Mouse (Mus musculus) olfactory bulb, adult 2 months (tissue): ENCODE data around the gene Gm10638. TPM values are rescaled to one million over a fixed set of nuclear protein-coding genes. Genes with fewer than 3 reads are reported as not detected.
A peak's percentile ranks its signal among the peaks of the same experiment; 100 is the strongest.

Experiments
- H3K27ac ChIP-seq: fragments of 200-500 bp; 2 replicates; pipeline ENCODE4 v1.5.1; 2012; ENCODE audit warnings: low read depth, low read length; ENCODE audit not compliant: insufficient read depth
- H3K4me1 ChIP-seq: fragments of 200-500 bp; 2 replicates; pipeline ENCODE4 v1.6.1; 2012; ENCODE audit warnings: low read length; ENCODE audit not compliant: control insufficient read depth, insufficient read depth
- H3K4me3 ChIP-seq: fragments of 200-500 bp; 2 replicates; pipeline ENCODE4 v1.5.1; 2012; ENCODE audit warnings: mild to moderate bottlenecking, low read depth, low read length, moderate library complexity; ENCODE audit not compliant: insufficient read depth
- CTCF ChIP-seq: fragments of 200-500 bp; IDR thresholded peaks from 2 replicates; pipeline ENCODE4 v1.5.1; 2012; ENCODE audit warnings: low read depth, mild to moderate bottlenecking, low read length, moderate library complexity; ENCODE audit not compliant: insufficient read depth
- POLR2A ChIP-seq: fragments of 200-500 bp; IDR thresholded peaks from 2 replicates; pipeline ENCODE4 v1.6.1; 2012; ENCODE audit warnings: mild to moderate bottlenecking, low read depth, low read length, moderate library complexity; ENCODE audit not compliant: insufficient read depth
- WGBS: fragments of 180-500 bp; shearing (Covaris S2); methylation state at CpG from one replicate; pipeline ENCODE4 v1.1.7; 2018; 5-methylcytosine and 5-hydroxymethylcytosine counted together
- polyA plus RNA-seq: library from polyadenylated mRNA; stranded (reverse); fragments of >200 nt; gene quantifications from 2 replicates; pipeline ENCODE4 v1.2.4, GENCODE M21; 2012; ENCODE audit warnings: low replicate concordance; ENCODE audit not compliant: missing spikeins, insufficient read depth, insufficient read length

The Gm10638 gene
- not detected in 2 replicates for polyA plus RNA-seq

DNA sequence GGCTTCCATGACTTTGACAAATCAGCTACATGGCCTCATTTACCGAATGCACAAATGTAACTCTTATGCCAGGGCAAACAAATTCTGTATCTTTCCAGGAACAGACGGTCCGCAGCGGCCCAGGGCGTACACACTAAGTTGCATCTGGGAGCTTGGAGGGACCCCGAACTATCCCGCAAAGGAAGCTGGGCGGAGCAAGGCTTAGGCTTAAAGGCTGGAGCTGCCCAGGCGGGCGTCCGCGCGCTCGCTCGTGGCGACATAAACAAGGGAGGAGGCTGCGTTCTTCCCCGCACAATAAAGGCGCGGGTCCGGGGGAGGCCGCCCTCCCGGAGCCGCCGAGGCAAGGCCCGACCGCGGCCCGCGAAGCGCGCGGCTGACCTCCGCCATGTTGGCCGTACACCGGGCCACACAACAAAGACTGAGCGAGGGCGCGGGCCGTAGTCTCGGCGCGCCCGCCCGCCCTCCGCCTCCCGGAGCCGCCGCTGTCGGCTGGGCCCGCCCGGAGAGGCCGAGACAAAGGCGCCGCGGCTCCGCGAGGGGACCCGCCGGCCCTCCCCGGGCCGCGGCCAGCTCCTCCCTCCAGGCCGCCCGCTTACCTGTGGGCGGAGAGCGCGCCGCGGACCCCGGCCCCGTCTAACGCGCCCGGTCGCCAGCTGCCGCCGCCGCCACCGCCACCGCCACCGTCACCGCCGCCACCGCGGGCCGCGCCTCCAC is at the start of gene Gm10638, which contains the start of gene Siah1a:
Gm10638 (plus strand) TSS at position 479 of the 714 bp plus-strand sequence.
Siah1a (minus strand) TSS at position 714 of the 714 bp plus-strand sequence.
- peaks cover 6% of the 10 kb centered on the region for H3K4me1 ChIP-seq
- WGBS, result under 1% methylated on average over 75 of the region's 88 CpGs
- peak within 1 kb of the TSS; percentile 89 for H3K27ac ChIP-seq
- TF ChIP-seq POLR2A (no peak; the same call in 1 of the 2 replicates), CTCF (no peak)
- peak within 1 kb of the TSS; percentile 95 for H3K4me3 ChIP-seq

DNA sequence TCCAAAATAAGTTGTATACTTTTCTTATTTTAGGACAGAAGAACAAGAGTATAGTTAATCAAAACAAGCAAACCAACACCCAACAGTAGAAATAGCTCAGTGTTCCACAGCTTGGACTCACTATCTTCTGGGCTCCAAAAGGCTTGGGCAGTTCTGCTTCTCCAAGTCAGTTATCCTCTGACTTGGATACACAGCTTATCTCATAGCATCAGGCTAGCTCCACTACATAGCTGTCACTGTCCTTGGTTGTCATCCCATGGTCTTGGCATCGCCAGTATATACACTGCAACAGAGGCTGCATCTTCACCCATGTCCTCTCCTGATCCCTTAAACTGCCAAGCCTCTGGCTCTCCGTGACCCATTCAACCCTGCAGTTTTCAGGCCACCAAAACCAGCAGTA is 49.8 kb upstream of the Gm10638 start:
- 95% methylated on average over 2 of the region's 2 CpGs for WGBS
- no peak overlapping the region for H3K4me3 ChIP-seq
- H3K4me1 ChIP-seq, result 0 out of 2 replicates have a peak, but pooled peaks cover 4% of the 10 kb centered on the region
- no peak for TF ChIP-seq CTCF
- TF ChIP-seq POLR2A, result no peak
- no peak overlapping the region for H3K27ac ChIP-seq

DNA sequence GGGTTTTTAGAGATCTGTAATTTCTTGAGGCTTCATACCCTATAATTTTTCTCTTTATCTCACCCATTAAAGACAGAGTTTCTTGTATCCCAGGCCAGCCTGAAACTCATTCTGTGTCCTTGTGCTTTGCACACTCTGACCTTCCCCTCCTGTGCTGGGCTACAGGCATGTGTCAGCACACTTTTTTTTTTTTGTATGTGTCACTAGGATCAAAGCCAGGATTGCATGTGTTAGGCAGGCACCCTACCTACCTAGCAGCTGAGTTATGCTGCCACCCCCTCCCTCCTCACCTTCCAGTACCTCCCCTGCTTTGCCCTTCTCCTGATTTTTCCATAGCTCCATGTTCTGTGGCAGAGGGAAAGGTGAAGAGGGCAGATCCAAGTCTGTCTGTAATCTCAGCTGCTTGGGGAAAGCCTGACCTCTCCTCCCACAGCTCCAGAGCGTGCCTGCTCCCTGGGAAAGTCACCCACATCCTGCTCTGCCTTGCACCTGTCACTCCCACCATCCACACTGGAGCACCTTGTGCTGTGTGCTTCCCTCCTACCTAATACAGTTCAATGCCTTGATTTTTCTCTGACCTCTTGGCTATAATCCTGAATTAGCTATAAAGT is 46.6 kb upstream of the Gm10638 start:
- 82% methylated on average over 1 of the region's 1 CpGs for WGBS
- no peak overlapping the region for H3K27ac ChIP-seq
- 0 out of 2 replicates have a peak, but pooled peaks cover 4% of the 10 kb centered on the region for H3K4me1 ChIP-seq
- TF ChIP-seq POLR2A (no peak), CTCF (no peak)
- H3K4me3 ChIP-seq, result no peak overlapping the region

DNA sequence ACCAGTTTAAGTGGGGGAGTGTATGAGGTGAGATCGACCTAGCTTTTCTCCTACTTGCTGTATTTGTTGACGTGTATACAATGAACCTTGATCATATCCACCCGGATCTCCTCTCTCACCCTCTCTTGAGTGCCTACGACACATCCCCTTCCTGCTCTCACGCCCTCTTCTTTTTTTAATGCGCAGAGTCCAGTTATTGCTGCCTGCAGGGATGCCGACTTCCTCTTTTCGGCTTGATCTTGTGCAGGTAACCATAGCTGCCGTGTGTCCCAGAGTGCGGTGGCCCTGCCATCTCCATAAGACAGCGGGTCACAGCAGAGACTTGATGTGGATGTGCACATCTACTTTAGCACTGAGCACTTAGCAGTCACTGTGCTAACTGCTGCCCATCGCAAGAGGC is 46.0 kb upstream of the Gm10638 start:
- Histone ChIP-seq H3K27ac (no peak overlapping the region), H3K4me3 (no peak overlapping the region), H3K4me1 (0 out of 2 replicates have a peak, but pooled peaks cover 4% of the 10 kb centered on the region)
- WGBS, result 95% methylated on average over 12 of the region's 12 CpGs
- TF ChIP-seq CTCF (no peak), POLR2A (no peak)

DNA sequence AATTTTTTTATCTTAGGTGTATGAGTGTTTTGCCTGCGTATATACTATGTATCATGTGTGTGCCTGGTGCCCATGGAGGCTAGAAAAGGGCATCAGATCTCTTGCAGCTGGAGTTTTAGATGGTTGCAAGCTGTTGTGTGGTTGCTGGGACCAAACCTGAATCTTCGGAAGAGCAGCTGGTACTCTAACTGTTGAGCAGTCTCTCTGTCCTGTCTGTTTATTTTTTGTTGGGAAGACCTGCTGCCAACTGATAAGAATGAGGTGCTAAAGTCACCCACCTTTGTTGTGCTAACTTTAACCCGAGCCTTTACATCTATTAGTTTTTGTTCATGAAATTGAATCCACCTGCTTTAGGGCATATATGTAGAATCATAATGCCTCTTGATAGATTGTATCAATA is 43.0 kb upstream of the Gm10638 start:
- 0 out of 2 replicates have a peak, but pooled peaks cover 4% of the 10 kb centered on the region for H3K4me1 ChIP-seq
- TF ChIP-seq POLR2A (no peak), CTCF (no peak)
- no peak overlapping the region for H3K4me3 ChIP-seq
- H3K27ac ChIP-seq, result no peak overlapping the region
- 92% methylated on average over 3 of the region's 3 CpGs for WGBS

- Histone ChIP-seq H3K4me1 (no peaks in the 10 kb centered on the region), H3K4me3 (no peak overlapping the region), H3K27ac (no peak overlapping the region)
- 82% methylated on average over 3 of the region's 3 CpGs for WGBS
- TF ChIP-seq CTCF (no peak), POLR2A (no peak)
Measured at GRCm38 (mm10) chr8:86705317-86705716, 40.2 kb upstream of the Gm10638 start.

DNA sequence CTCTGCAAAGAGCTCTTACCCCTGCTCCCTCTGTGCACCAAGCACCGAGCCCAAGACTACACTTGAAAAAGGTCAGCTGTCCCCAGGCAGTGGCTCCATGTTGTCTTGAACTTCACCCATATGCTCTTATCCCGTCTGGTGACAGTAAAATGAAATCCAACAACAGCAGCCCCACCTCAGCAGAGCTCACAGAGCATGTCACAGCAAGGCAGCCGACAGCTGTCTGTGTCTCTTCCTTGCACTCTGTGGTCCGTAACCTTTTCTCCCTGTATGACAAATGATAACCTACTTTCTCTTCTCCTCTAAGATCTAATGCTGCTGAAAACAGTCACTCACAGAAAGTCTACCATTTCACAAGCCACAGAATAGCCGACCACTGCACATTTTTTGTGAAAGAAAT is 38.7 kb upstream of the Gm10638 start:
- no peak overlapping the region for H3K27ac ChIP-seq
- WGBS, result 88% methylated on average over 5 of the region's 5 CpGs
- TF ChIP-seq POLR2A (no peak), CTCF (no peak)
- H3K4me1 ChIP-seq, result no peaks in the 10 kb centered on the region
- no peak overlapping the region for H3K4me3 ChIP-seq

GRCm38 (mm10) chr8:86707873-86708272 is 37.6 kb upstream of the Gm10638 start:
- 71% methylated on average over 4 of the region's 4 CpGs for WGBS
- H3K4me3 ChIP-seq, result no peak overlapping the region
- TF ChIP-seq CTCF (no peak), POLR2A (no peak)
- no peaks in the 10 kb centered on the region for H3K4me1 ChIP-seq
- no peak overlapping the region for H3K27ac ChIP-seq

- TF ChIP-seq POLR2A (no peak), CTCF (no peak)
- Histone ChIP-seq H3K4me3 (no peak overlapping the region), H3K27ac (0 out of 2 replicates have a peak overlapping the region, but pooled peaks have one; percentile 41), H3K4me1 (peaks cover 6% of the 10 kb centered on the region)
- 79% methylated on average over 3 of the region's 3 CpGs for WGBS
Measured at GRCm38 (mm10) chr8:86712594-86712993, 32.9 kb upstream of the Gm10638 start.
